Mouse (Mus musculus) lung, embryonic 14.5 days (tissue): ENCODE measurements around the gene Dync2h1. TPM values are rescaled to one million over a fixed set of nuclear protein-coding genes. Genes with fewer than 3 reads are reported as not detected.
"Not testable (repeated sequence)": the region's sequence is repeated elsewhere in the genome, so short reads cannot be mapped to it uniquely, and the experiment has no call there.

ENCODE experiments used
- ATAC-seq: fragments of 200-750 bp; cut with Nextera tagmentation; 2 replicates; pipeline ENCODE4 v1.8.0; 2017; ENCODE audit warnings: mild to moderate bottlenecking, moderate TSS enrichment, moderate library complexity; ENCODE audit not compliant: insufficient read depth
- DNase-seq: peaks from one replicate; pipeline ENCODE4 v3.0.0-alpha.2; 2015
- H3K27ac ChIP-seq: fragments of 300-500 bp; sonication (generic); 2 replicates; pipeline ENCODE4 v1.5.1; 2014; ENCODE audit warnings: low read depth, mild to moderate bottlenecking, moderate library complexity
- H3K27me3 ChIP-seq: fragments of 300-500 bp; sonication (generic); 2 replicates; pipeline ENCODE4 v1.6.1; 2014; ENCODE audit warnings: low read length, control low read depth; ENCODE audit not compliant: insufficient read depth
- H3K36me3 ChIP-seq: fragments of 300-500 bp; sonication (generic); 2 replicates; pipeline ENCODE4 v1.6.1; 2014; ENCODE audit warnings: control low read depth; ENCODE audit not compliant: insufficient read depth
- H3K4me1 ChIP-seq: fragments of 300-500 bp; sonication (generic); 2 replicates; pipeline ENCODE4 v1.6.1; 2014; ENCODE audit warnings: antibody characterized with exemption, control low read depth; ENCODE audit not compliant: insufficient read depth
- H3K4me2 ChIP-seq: fragments of 300-500 bp; sonication (generic); 2 replicates; pipeline ENCODE4 v1.6.1; 2014; ENCODE audit warnings: mild to moderate bottlenecking
- H3K4me3 ChIP-seq: fragments of 300-500 bp; sonication (generic); 2 replicates; pipeline ENCODE4 v1.5.1; 2014; ENCODE audit warnings: low read depth, low read length
- H3K9ac ChIP-seq: fragments of 300-500 bp; sonication (generic); 2 replicates; pipeline ENCODE4 v1.6.1; 2014
- H3K9me3 ChIP-seq: fragments of 300-500 bp; sonication (generic); 2 replicates; pipeline ENCODE4 v1.6.1; 2016; ENCODE audit warnings: low read depth, low read length, control low read depth
- CTCF ChIP-seq: IDR thresholded peaks from 2 replicates; pipeline ENCODE4 v1.5.1; 2016; ENCODE audit warnings: antibody characterized with exemption, low read depth
- WGBS: fragments of 180-500 bp; shearing (Covaris S2); extraction: QIAGEN DNeasy Blood & Tissue Kit; methylation state at CpG from one replicate; pipeline ENCODE4 v1.1.7; 2014; 5-methylcytosine and 5-hydroxymethylcytosine counted together
- polyA plus RNA-seq: library from polyadenylated mRNA; unstranded; fragments of >200 nt; fragmentation: Nextera tagmentation; extraction: Ambion mirVana; gene quantifications from 2 replicates; pipeline ENCODE4 v1.2.1, GENCODE M21; 2014

Gene Dync2h1
- polyA plus RNA-seq = 16.0 and 16.5 TPM in 2 replicates

GRCm38 (mm10) chr9:7184172-7184896 lies at the start of gene Dync2h1, which contains the start of gene Dcun1d5:
Gene Dync2h1 (minus strand): TSS chr9:7184446.
Gene Dcun1d5 (plus strand): TSS chr9:7184520.
- DNase-seq (peak; percentile 98), ATAC-seq (peak; percentile 100)
- Histone ChIP-seq H3K4me1 (peaks cover 9% of the 10 kb centered on the region), H3K4me2 (peak within 1 kb of the TSS; percentile 89), H3K9ac (peak within 1 kb of the TSS; percentile 91), H3K36me3 (peaks cover 8% of the 10 kb centered on the region; the same call in 1 of the 2 replicates), H3K9me3 (no peaks in the 10 kb centered on the region), H3K27me3 (no peaks in the 10 kb centered on the region), H3K27ac (peak within 1 kb of the TSS; percentile 97), H3K4me3 (peak within 1 kb of the TSS; percentile 93)
- no peak for TF ChIP-seq CTCF
- under 1% methylated on average over 62 of the region's 62 CpGs for WGBS

- peak; percentile 35; the same call in 1 of the 2 replicates for ATAC-seq
- Histone ChIP-seq H3K4me1 (no peaks in the 10 kb centered on the region), H3K27me3 (no peaks in the 10 kb centered on the region), H3K36me3 (no peaks in the 10 kb centered on the region), H3K4me2 (no peak overlapping the region), H3K9me3 (no peaks in the 10 kb centered on the region), H3K4me3 (no peak overlapping the region), H3K9ac (no peak overlapping the region), H3K27ac (no peak overlapping the region)
- WGBS = 69% methylated on average over 7 of the region's 7 CpGs
- no peak for TF ChIP-seq CTCF
- DNase-seq = peak; percentile 19
Observed at GRCm38 (mm10) chr9:7221460-7221859, 37.2 kb upstream of the Dync2h1 start.

GRCm38 (mm10) chr9:7221024-7221423 lies 36.8 kb upstream of the Dync2h1 start:
- ATAC-seq (no peak), DNase-seq (no peak)
- WGBS = 87% methylated on average over 5 of the region's 5 CpGs
- Histone ChIP-seq H3K27ac (no peak overlapping the region), H3K4me2 (no peak overlapping the region), H3K9ac (no peak overlapping the region), H3K36me3 (no peaks in the 10 kb centered on the region), H3K4me1 (no peaks in the 10 kb centered on the region), H3K4me3 (no peak overlapping the region), H3K27me3 (no peaks in the 10 kb centered on the region), H3K9me3 (no peaks in the 10 kb centered on the region)
- peak; percentile 31; the same call in 1 of the 2 replicates for TF ChIP-seq CTCF

- Histone ChIP-seq H3K4me2 (no peak overlapping the region), H3K9me3 (no peaks in the 10 kb centered on the region), H3K27ac (no peak overlapping the region), H3K9ac (no peak overlapping the region), H3K27me3 (no peaks in the 10 kb centered on the region), H3K36me3 (peaks cover 4% of the 10 kb centered on the region; the same call in 1 of the 2 replicates), H3K4me1 (no peaks in the 10 kb centered on the region), H3K4me3 (no peak overlapping the region)
- peak; percentile 71 for DNase-seq
- peak; percentile 54 for TF ChIP-seq CTCF
- 46% methylated on average over 2 of the region's 2 CpGs for WGBS
- no peak for ATAC-seq
Observed at GRCm38 (mm10) chr9:7216240-7216639, 32.0 kb upstream of the Dync2h1 start.

- WGBS = 92% methylated on average over 3 of the region's 3 CpGs
Observed at GRCm38 (mm10) chr9:7190694-7191093, 6.4 kb upstream of the Dync2h1 start.

GRCm38 (mm10) chr9:7184897-7185291 lies 648 bp upstream of the Dync2h1 start:
- under 1% methylated on average over 29 of the region's 31 CpGs for WGBS
- TF ChIP-seq CTCF = no peak

More at GRCm38 (mm10) chr9:7190694-7191093, 6.4 kb upstream of the Dync2h1 start:
- peaks cover 16% of the 10 kb centered on the region for H3K36me3 ChIP-seq
- not testable (repeated sequence) for H3K4me1 ChIP-seq, DNase-seq, ATAC-seq, H3K27me3 ChIP-seq, H3K4me3 ChIP-seq, H3K9ac ChIP-seq, H3K9me3 ChIP-seq, H3K4me2 ChIP-seq, H3K27ac ChIP-seq

More at GRCm38 (mm10) chr9:7184897-7185291, 648 bp upstream of the Dync2h1 start:
- H3K9me3 ChIP-seq = no peaks in the 10 kb centered on the region
- ATAC-seq (peak; percentile 84), DNase-seq (peak; percentile 46)
- H3K36me3 ChIP-seq = peaks cover 14% of the 10 kb centered on the region
- H3K27ac ChIP-seq = peak overlapping the region; percentile 97
- H3K9ac ChIP-seq = peak overlapping the region; percentile 91
- H3K4me2 ChIP-seq = peak overlapping the region; percentile 89
- H3K27me3 ChIP-seq = no peaks in the 10 kb centered on the region
- H3K4me3 ChIP-seq = peak overlapping the region; percentile 93
- peaks cover 9% of the 10 kb centered on the region for H3K4me1 ChIP-seq
